ENCODE assay signal across 19 mouse cellular contexts in genomic region chr7:58690069-58690923, GRCm38 (mm10). TPM values are rescaled to one million over a fixed set of nuclear protein-coding genes. Genes with fewer than 3 reads are reported as not detected.
DNase-seq lines count a peak whose midpoint lies in the region; ATAC-seq and TF ChIP-seq lines count a peak whose summit lies in the region.
"Had no signal": no experiment of that assay in that cellular context is flagged by ENCODE, and none has a peak within 500 bp of the region (broad histone marks: within the 10 kb centered on the region; RNA-seq: fewer than 3 reads in every experiment).

No protein-coding gene starts in this region.

- WGBS in forebrain, postnatal 0 days: 37% methylated on average over 6 of the region's 6 CpGs
- 58% methylated on average over 6 of the region's 6 CpGs for WGBS in midbrain, embryonic 16.5 days
- WGBS in intestine, embryonic 16.5 days: 61% methylated on average over 6 of the region's 6 CpGs

- TF ChIP-seq CTCF in forebrain, postnatal 0 days (IDR thresholded peaks at IDR 0.05; ENCODE audit: low read depth): no peak

- peaks cover 9% of the 10 kb centered on the region; the same call in 1 of the 2 replicates for H3K4me1 ChIP-seq in forebrain, postnatal 0 days (ENCODE audit: insufficient read depth)
- H3K4me1 ChIP-seq in midbrain, embryonic 16.5 days (ENCODE audit: control insufficient read depth, insufficient read depth, low read length): peaks cover 11% of the 10 kb centered on the region
- 0 out of 2 replicates have a peak, but pooled peaks cover 4% of the 10 kb centered on the region for H3K4me1 ChIP-seq in intestine, embryonic 16.5 days (ENCODE audit: control insufficient read depth, insufficient read depth, low read length)
- H3K4me1 ChIP-seq: liver, embryonic 15.5 days had no signal

- no peaks in the 10 kb centered on the region for H3K36me3 ChIP-seq in forebrain, postnatal 0 days (ENCODE audit: insufficient read depth)
- no peaks in the 10 kb centered on the region for H3K36me3 ChIP-seq in midbrain, embryonic 16.5 days (ENCODE audit: control insufficient read depth, insufficient read depth, low read length)
- no peaks in the 10 kb centered on the region for H3K36me3 ChIP-seq in intestine, embryonic 16.5 days (ENCODE audit: control insufficient read depth, insufficient read depth, low read length)
- H3K36me3 ChIP-seq: embryonic facial prominence, embryonic 13.5 days; heart, embryonic 12.5 days; limb, embryonic 13.5 days; liver, embryonic 15.5 days; neural tube, embryonic 12.5 days had no signal

- H3K4me2 ChIP-seq in forebrain, postnatal 0 days (ENCODE audit: low read depth): no peak overlapping the region
- H3K4me2 ChIP-seq in midbrain, embryonic 16.5 days (ENCODE audit: low read length): no peak overlapping the region
- H3K4me2 ChIP-seq in intestine, embryonic 16.5 days (ENCODE audit: low read depth, low read length): no peak overlapping the region
- H3K4me2 ChIP-seq: embryonic facial prominence, embryonic 13.5 days; heart, embryonic 12.5 days; limb, embryonic 13.5 days; liver, embryonic 15.5 days; neural tube, embryonic 12.5 days had no signal

- DNase-seq in frontal cortex, postnatal 10 days (ENCODE audit: low spot score in 2 of 2): no peak
- peak; percentile 65 for DNase-seq in brain, adult 2 months (ENCODE audit: low read depth, low spot score)
- peak; percentile 48 for DNase-seq in forebrain, postnatal 0 days
- DNase-seq in layer of hippocampus, adult 11-12 months (ENCODE audit: low spot score): no peak
- no peak for DNase-seq in cerebellum, adult 11-12 months
- DNase-seq: cerebellum, adult 2 months; gastrocnemius, postnatal 25 days; heart, postnatal 36 days; kidney, adult 18-20 months; lung, postnatal 10 days; thymus, postnatal 36 days had no signal

- peak; percentile 47 for ATAC-seq in frontal cortex, adult (ENCODE audit: low TSS enrichment)
- ATAC-seq in forebrain, postnatal 0 days: peak; percentile 74
- ATAC-seq in midbrain, embryonic 16.5 days: peak; percentile 88
- no peak for ATAC-seq in intestine, embryonic 16.5 days

- no peak overlapping the region for H3K9ac ChIP-seq in forebrain, postnatal 0 days
- H3K9ac ChIP-seq in midbrain, embryonic 16.5 days (ENCODE audit: low read depth, low read length): peak overlapping the region; percentile 45; the same call in 1 of the 2 replicates
- H3K9ac ChIP-seq in intestine, embryonic 16.5 days (ENCODE audit: low read depth, low read length): no peak overlapping the region
- H3K9ac ChIP-seq: embryonic facial prominence, embryonic 13.5 days; heart, embryonic 12.5 days; limb, embryonic 13.5 days; liver, embryonic 15.5 days; neural tube, embryonic 12.5 days had no signal

- no peak overlapping the region for H3K4me3 ChIP-seq in forebrain, postnatal 0 days (ENCODE audit: low read depth, low read length)
- H3K4me3 ChIP-seq in midbrain, embryonic 16.5 days (ENCODE audit: low read depth, low read length): no peak overlapping the region
- H3K4me3 ChIP-seq in intestine, embryonic 16.5 days (ENCODE audit: low read length): no peak overlapping the region
- H3K4me3 ChIP-seq: embryonic facial prominence, embryonic 13.5 days; heart, embryonic 12.5 days; limb, embryonic 13.5 days; liver, embryonic 15.5 days; neural tube, embryonic 12.5 days had no signal

- H3K9me3 ChIP-seq in forebrain, postnatal 0 days (ENCODE audit: low read length): no peaks in the 10 kb centered on the region
- H3K9me3 ChIP-seq in midbrain, embryonic 16.5 days (replicated peaks; ENCODE audit: control insufficient read depth, low read length, poor library complexity, severe bottlenecking): no peaks in the 10 kb centered on the region
- H3K9me3 ChIP-seq in intestine, embryonic 16.5 days (ENCODE audit: control insufficient read depth, low read length): no peaks in the 10 kb centered on the region
- H3K9me3 ChIP-seq: embryonic facial prominence, embryonic 13.5 days; heart, embryonic 12.5 days; limb, embryonic 13.5 days; liver, embryonic 15.5 days; neural tube, embryonic 12.5 days had no signal

- no peaks in the 10 kb centered on the region for H3K27me3 ChIP-seq in forebrain, postnatal 0 days (ENCODE audit: insufficient read depth, low read length)
- H3K27me3 ChIP-seq in midbrain, embryonic 16.5 days (ENCODE audit: control insufficient read depth, insufficient read depth, low read depth, low read length): no peaks in the 10 kb centered on the region
- no peaks in the 10 kb centered on the region for H3K27me3 ChIP-seq in intestine, embryonic 16.5 days (replicated peaks; ENCODE audit: control insufficient read depth, insufficient read depth, low read length)
- H3K27me3 ChIP-seq: embryonic facial prominence, embryonic 13.5 days; heart, embryonic 12.5 days; limb, embryonic 13.5 days; liver, embryonic 15.5 days; neural tube, embryonic 12.5 days had no signal

- H3K27ac ChIP-seq in forebrain, postnatal 0 days (ENCODE audit: low read depth, low read length): peak overlapping the region; percentile 24
- peak overlapping the region; percentile 80 for H3K27ac ChIP-seq in midbrain, embryonic 16.5 days (ENCODE audit: low read length)
- H3K27ac ChIP-seq in intestine, embryonic 16.5 days (ENCODE audit: low read length): no peak overlapping the region
- H3K27ac ChIP-seq: embryonic facial prominence, embryonic 13.5 days; limb, embryonic 13.5 days; liver, embryonic 15.5 days; neural tube, embryonic 12.5 days had no signal

RNA-seq across cellular contexts. Expression of gene Atp10a, which starts 34.3 kb away (rescaled TPM):
- 3.5 and 4.8 TPM in 2 replicates for total RNA-seq in forebrain, postnatal 0 days (2014; rRNA removed)
- polyA plus RNA-seq in forebrain, postnatal 0 days (2015; fragmentation: Nextera tagmentation; extraction: Ambion mirVana): 0.57 and 0.70 TPM in 2 replicates
- polyA plus RNA-seq in midbrain, embryonic 16.5 days (2015; fragmentation: Nextera tagmentation; extraction: Ambion mirVana): 1.1 and 1.2 TPM in 2 replicates
- 1.8 and 2.2 TPM in 2 replicates for polyA plus RNA-seq in intestine, embryonic 16.5 days (2015; fragmentation: Nextera tagmentation; extraction: Ambion mirVana)

Comparison
In these comparisons a context has a peak if more than half of its experiments do, and no peak if none do; other contexts are left out.
1. DNase-seq: peak in brain, adult 2 months (single experiment) and forebrain, postnatal 0 days (single experiment); none in frontal cortex, postnatal 10 days (0 of 2), layer of hippocampus, adult 11-12 months (single experiment) and cerebellum, adult 11-12 months (single experiment).